ENCODE assay signal across 28 mouse cellular contexts in genomic region chr15:68797406-68797805, GRCm38 (mm10).
"Had no signal": no experiment of that assay in that cellular context is flagged by ENCODE, and none has a peak within 500 bp of the region (broad histone marks: within the 10 kb centered on the region; RNA-seq: fewer than 3 reads in every experiment).

No protein-coding gene starts in this region.

- DNase-seq: gastrocnemius, postnatal 14 days; gastrocnemius, postnatal 36 days; heart, adult 11 months; heart, adult 2 months; heart, postnatal 14 days; heart, postnatal 36 days; kidney, adult 11 months; kidney, adult 2 months; kidney, adult 9 months; kidney, postnatal 25 days; kidney, postnatal 4 days; liver; liver, embryonic 13.5 days; liver, postnatal 0 days had no signal

- H3K9ac ChIP-seq: heart, embryonic 13.5 days; heart, embryonic 15.5 days; hindbrain, embryonic 13.5 days; hindbrain, embryonic 15.5 days; kidney, embryonic 15.5 days; limb, embryonic 12.5 days; liver, embryonic 13.5 days; liver, embryonic 15.5 days; liver, postnatal 0 days had no signal

- H3K36me3 ChIP-seq: heart, embryonic 13.5 days; heart, embryonic 15.5 days; hindbrain, embryonic 13.5 days; hindbrain, embryonic 15.5 days; kidney, embryonic 15.5 days; limb, embryonic 10.5 days; limb, embryonic 12.5 days; liver, embryonic 13.5 days; liver, embryonic 15.5 days had no signal

- H3K4me1 ChIP-seq: heart, embryonic 13.5 days; heart, embryonic 15.5 days; hindbrain, embryonic 13.5 days; hindbrain, embryonic 15.5 days; kidney, embryonic 15.5 days; limb, embryonic 10.5 days; limb, embryonic 12.5 days; liver, embryonic 13.5 days; liver, embryonic 15.5 days had no signal

- H3K4me2 ChIP-seq: heart, embryonic 11.5 days; heart, embryonic 13.5 days; heart, embryonic 15.5 days; hindbrain, embryonic 13.5 days; hindbrain, embryonic 15.5 days; kidney, embryonic 15.5 days; limb, embryonic 12.5 days; liver, embryonic 11.5 days; liver, embryonic 13.5 days; liver, embryonic 15.5 days had no signal

- H3K9me3 ChIP-seq: heart, embryonic 13.5 days; heart, embryonic 15.5 days; hindbrain, embryonic 13.5 days; hindbrain, embryonic 15.5 days; kidney, embryonic 15.5 days; limb, embryonic 10.5 days; limb, embryonic 12.5 days; liver, embryonic 13.5 days; liver, embryonic 15.5 days had no signal

- H3K27ac ChIP-seq: heart, adult 2 months; heart, embryonic 13.5 days; heart, embryonic 15.5 days; hindbrain, embryonic 13.5 days; hindbrain, embryonic 15.5 days; hindbrain, postnatal 0 days; kidney, embryonic 15.5 days; kidney, postnatal 0 days; limb, embryonic 10.5 days; limb, embryonic 12.5 days; liver, embryonic 13.5 days; liver, embryonic 15.5 days had no signal

- ATAC-seq: hindbrain, postnatal 0 days; intestine, embryonic 16.5 days; liver, postnatal 0 days had no signal

- H3K27me3 ChIP-seq: heart, embryonic 13.5 days; heart, embryonic 15.5 days; hindbrain, embryonic 13.5 days; hindbrain, embryonic 15.5 days; kidney, embryonic 15.5 days; limb, embryonic 12.5 days; liver, embryonic 13.5 days; liver, embryonic 15.5 days had no signal

- H3K4me3 ChIP-seq: heart, adult 2 months; heart, embryonic 13.5 days; heart, embryonic 15.5 days; hindbrain, embryonic 13.5 days; hindbrain, embryonic 15.5 days; kidney, embryonic 15.5 days; left cerebral cortex, adult 2 months; limb, embryonic 10.5 days; limb, embryonic 12.5 days; liver, embryonic 13.5 days; liver, embryonic 15.5 days had no signal
